Mouse (Mus musculus) right cerebral cortex, postnatal 10 days (tissue): Measurements from ENCODE around the gene Atp2a3.

Source experiments
- DNase-seq, 2 experiments: peaks; one replicate each; pipeline ENCODE4 v3.0.0; 2021; ENCODE audit warnings: low spot score in 2 of 2

Atp2a3 gene

GRCm38 (mm10) chr11:73036077-73036476 is 75.1 kb downstream of the Atp2a3 start:
- no peak for DNase-seq

DNA sequence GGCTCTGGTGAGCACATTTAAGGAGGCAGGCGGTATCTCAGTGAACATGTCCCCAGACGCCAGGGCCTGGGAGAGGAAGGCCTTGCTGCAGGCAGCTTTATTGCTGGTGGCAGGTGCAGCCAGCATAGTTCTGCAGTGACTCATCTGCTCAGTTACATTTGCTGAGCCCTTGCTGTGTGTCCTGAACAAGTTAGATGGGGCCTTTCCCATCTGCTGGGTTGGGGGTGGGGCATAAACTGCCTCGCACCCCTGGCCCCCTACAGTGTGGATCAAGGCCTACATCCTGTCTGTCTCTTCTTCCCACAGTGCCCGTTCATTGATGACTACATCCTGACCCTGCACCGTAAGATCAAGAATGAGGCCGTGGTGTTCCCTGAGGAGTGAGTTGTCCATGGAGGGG is 75.9 kb downstream of the Atp2a3 start:
- DNase-seq = peak in 1 of 2 experiments; percentile 20

GRCm38 (mm10) chr11:73037691-73038090 is 76.7 kb downstream of the Atp2a3 start:
- DNase-seq = no peak

GRCm38 (mm10) chr11:73039102-73039799 is 78.3 kb downstream of the Atp2a3 start:
- DNase-seq = peak; percentile 74 to 83
